Mouse (Mus musculus) embryonic facial prominence, embryonic 11.5 days (tissue): ENCODE results near the gene Grm6. TPM values are rescaled to one million over a fixed set of nuclear protein-coding genes. Genes with fewer than 3 reads are reported as not detected.

Experiments
- ATAC-seq: fragments of 200-750 bp; cut with Nextera tagmentation; replicated peaks from 2 replicates; pipeline ENCODE4 v1.8.0; 2017; ENCODE audit warnings: low read depth; ENCODE audit not compliant: insufficient number of reproducible peaks, low FRiP score, low TSS enrichment
- DNase-seq: peaks from one replicate; pipeline ENCODE4 v3.0.0-alpha.2; 2015; ENCODE audit warnings: low spot score
- H3K27ac ChIP-seq: fragments of 300-500 bp; sonication (generic); replicated peaks from 2 replicates; pipeline ENCODE4 v1.5.1; 2014; ENCODE audit warnings: mild to moderate bottlenecking, low read depth, low read length, control low read depth
- H3K27me3 ChIP-seq: fragments of 300-500 bp; sonication (generic); 2 replicates; pipeline ENCODE4 v1.6.1; 2014; ENCODE audit warnings: mild to moderate bottlenecking, low read length, moderate library complexity, mixed read lengths; ENCODE audit not compliant: control insufficient read depth, insufficient read depth
- H3K36me3 ChIP-seq: fragments of 300-500 bp; sonication (generic); replicated peaks from 2 replicates; pipeline ENCODE4 v1.6.1; 2014; ENCODE audit warnings: low read depth, mild to moderate bottlenecking, low read length, moderate library complexity, mixed read lengths; ENCODE audit not compliant: control insufficient read depth, insufficient read depth
- H3K4me1 ChIP-seq: fragments of 300-500 bp; sonication (generic); 2 replicates; pipeline ENCODE4 v1.6.1; 2014; ENCODE audit warnings: low read length, mixed read lengths; ENCODE audit not compliant: control insufficient read depth, insufficient read depth
- H3K4me2 ChIP-seq: fragments of 300-500 bp; sonication (generic); 2 replicates; pipeline ENCODE4 v1.6.1; 2014; ENCODE audit warnings: low read depth, mild to moderate bottlenecking, control low read depth, low read length, moderate library complexity
- H3K4me3 ChIP-seq: fragments of 300-500 bp; sonication (generic); 2 replicates; pipeline ENCODE4 v1.5.1; 2014; ENCODE audit warnings: low read depth, low read length, control low read depth
- H3K9ac ChIP-seq: fragments of 300-500 bp; sonication (generic); replicated peaks from 2 replicates; pipeline ENCODE4 v1.6.1; 2014; ENCODE audit warnings: mild to moderate bottlenecking, control low read depth, low read length
- H3K9me3 ChIP-seq: fragments of 300-500 bp; sonication (generic); replicated peaks from 2 replicates; pipeline ENCODE4 v1.6.1; 2016; ENCODE audit warnings: mild to moderate bottlenecking, low read length, inconsistent platforms, mixed read lengths; ENCODE audit not compliant: control insufficient read depth
- WGBS: fragments of 180-500 bp; shearing (Covaris S2); extraction: QIAGEN DNeasy Blood & Tissue Kit; methylation state at CpG from one replicate; pipeline ENCODE4 v1.1.7; 2014; 5-methylcytosine and 5-hydroxymethylcytosine counted together
- polyA plus RNA-seq: library from polyadenylated mRNA; unstranded; fragments of >200 nt; fragmentation: Nextera tagmentation; extraction: Ambion mirVana; gene quantifications from 2 replicates; pipeline ENCODE4 v1.2.1, GENCODE M21; 2014

The Grm6 gene
- polyA plus RNA-seq, 1 experiment from 2014 or later: not detected

DNA sequence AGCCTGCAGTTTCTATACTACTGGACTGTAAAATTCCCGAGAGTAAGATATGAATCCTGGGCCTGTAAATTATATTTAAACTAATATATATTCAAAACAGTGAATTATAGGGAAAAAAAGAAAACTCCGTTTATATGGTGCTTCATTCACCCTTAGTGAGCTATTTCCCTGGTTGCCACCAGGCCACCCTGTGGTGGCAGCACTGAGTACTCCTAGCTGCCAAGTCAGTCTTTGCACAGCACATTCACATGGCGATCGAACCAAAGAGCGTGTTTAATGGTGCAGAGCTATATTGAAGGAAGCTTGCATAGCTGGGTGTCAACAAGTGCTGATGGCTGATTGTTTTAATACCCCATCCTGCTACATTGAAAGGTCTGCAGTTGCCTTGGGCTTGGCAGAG lies 3.4 kb upstream of the Grm6 start:
- H3K4me2 ChIP-seq: no peak overlapping the region
- DNase-seq (no peak), ATAC-seq (no peak)
- H3K4me1 ChIP-seq: peaks cover 8% of the 10 kb centered on the region; the same call in 1 of the 2 replicates
- peaks cover 33% of the 10 kb centered on the region for H3K27me3 ChIP-seq
- H3K9ac ChIP-seq: no peak overlapping the region
- H3K4me3 ChIP-seq: no peak overlapping the region
- H3K9me3 ChIP-seq: no peaks in the 10 kb centered on the region
- WGBS: 74% methylated on average over 5 of the region's 5 CpGs
- H3K36me3 ChIP-seq: no peaks in the 10 kb centered on the region
- no peak overlapping the region for H3K27ac ChIP-seq

DNA sequence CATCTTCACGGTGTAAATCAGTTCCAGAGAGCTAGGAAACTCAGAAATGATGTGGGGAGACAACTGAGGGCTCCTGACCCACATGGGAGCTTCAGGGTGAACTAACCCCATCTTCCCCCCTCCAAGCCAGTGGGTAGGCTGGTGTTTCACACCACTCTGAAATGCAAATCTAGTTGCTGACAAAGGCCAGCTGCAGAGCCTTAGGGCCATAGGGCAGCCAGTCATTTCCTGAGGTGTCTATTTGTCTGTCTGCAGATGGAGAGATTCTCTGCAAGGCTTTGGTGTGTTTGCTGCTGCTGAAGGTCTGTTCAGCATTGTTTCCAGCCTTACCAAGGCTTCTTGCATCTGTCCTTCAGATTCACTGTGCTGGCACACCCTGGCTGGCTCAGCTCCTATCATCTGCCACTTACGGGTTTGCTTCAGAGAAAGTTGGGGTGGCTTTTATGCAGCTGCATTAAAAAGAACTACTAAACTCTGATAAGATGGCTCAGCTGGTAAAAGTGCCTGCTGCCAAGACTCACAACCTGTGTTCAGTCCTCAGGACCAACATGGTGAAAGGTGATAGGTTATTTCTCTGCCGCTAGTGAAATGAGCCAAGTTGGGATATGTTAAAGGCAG lies 1.9 kb upstream of the Grm6 start:
- no peak overlapping the region for H3K4me3 ChIP-seq
- no peak for ATAC-seq
- H3K9ac ChIP-seq: no peak overlapping the region
- H3K4me2 ChIP-seq: no peak overlapping the region
- no peak for DNase-seq
- 43% methylated on average over 3 of the region's 3 CpGs for WGBS
- H3K9me3 ChIP-seq: no peaks in the 10 kb centered on the region
- H3K27me3 ChIP-seq: peaks cover 37% of the 10 kb centered on the region
- H3K36me3 ChIP-seq: no peaks in the 10 kb centered on the region
- H3K27ac ChIP-seq: no peak overlapping the region
- peaks cover 8% of the 10 kb centered on the region; the same call in 1 of the 2 replicates for H3K4me1 ChIP-seq

DNA sequence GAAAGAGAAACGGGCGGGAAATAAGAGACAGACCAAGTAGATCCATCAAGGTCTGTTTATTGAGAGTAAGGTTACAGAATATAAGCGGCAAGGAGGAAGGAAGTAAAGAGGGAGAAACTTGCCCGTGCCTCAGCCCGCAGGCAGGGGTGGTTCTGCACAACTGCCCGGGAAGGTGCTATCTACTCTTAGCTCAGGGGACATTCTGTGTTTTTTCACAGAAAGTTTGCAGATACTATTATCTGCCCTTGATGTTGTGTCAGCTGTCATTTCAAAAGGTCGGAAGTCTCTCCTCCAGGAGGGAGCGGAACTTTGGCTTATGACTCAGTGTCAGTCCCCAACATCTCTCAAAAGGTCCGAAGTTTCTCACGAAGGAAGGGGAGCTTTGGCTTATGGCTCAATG lies 1.2 kb upstream of the Grm6 start:
- Histone ChIP-seq H3K9ac (no peak overlapping the region), H3K9me3 (no peaks in the 10 kb centered on the region), H3K36me3 (no peaks in the 10 kb centered on the region), H3K27ac (no peak overlapping the region), H3K4me2 (no peak overlapping the region), H3K4me1 (peaks cover 8% of the 10 kb centered on the region; the same call in 1 of the 2 replicates), H3K27me3 (peaks cover 37% of the 10 kb centered on the region), H3K4me3 (no peak overlapping the region)
- DNase-seq (no peak), ATAC-seq (no peak)
- 5% methylated on average over 10 of the region's 10 CpGs for WGBS

DNA sequence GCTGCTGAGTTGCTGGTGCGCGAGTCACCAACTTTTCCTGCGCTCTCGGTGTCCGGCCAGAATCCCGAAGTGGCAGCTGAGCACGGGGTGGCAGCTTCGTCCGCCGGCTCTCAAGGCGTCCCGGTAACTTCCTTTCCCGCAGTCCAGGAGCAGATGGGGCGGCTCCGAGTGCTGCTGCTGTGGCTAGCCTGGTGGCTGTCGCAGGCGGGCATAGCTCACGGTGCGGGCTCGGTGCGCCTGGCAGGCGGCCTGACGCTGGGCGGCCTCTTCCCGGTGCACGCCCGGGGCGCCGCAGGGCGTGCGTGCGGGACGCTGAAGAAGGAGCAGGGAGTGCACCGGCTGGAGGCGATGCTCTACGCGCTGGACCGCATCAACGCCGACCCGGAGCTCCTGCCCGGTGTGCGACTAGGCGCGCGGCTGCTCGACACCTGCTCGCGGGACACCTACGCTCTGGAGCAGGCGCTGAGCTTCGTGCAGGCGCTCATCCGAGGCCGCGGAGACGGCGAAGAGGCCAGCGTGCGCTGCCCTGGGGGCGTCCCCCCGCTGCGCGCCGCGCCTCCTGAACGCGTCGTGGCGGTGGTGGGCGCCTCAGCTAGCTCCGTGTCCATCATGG lies 610 bp downstream of the Grm6 start:
- peak overlapping the region; percentile 90 for H3K4me2 ChIP-seq
- peaks cover 8% of the 10 kb centered on the region; the same call in 1 of the 2 replicates for H3K4me1 ChIP-seq
- H3K4me3 ChIP-seq: peak overlapping the region; percentile 43
- peak; percentile 23 for DNase-seq
- under 1% methylated on average over 72 of the region's 72 CpGs for WGBS
- H3K9me3 ChIP-seq: no peaks in the 10 kb centered on the region
- no peaks in the 10 kb centered on the region for H3K36me3 ChIP-seq
- ATAC-seq: no peak
- peak overlapping the region; percentile 44 for H3K9ac ChIP-seq
- no peak overlapping the region for H3K27ac ChIP-seq
- peaks cover 37% of the 10 kb centered on the region for H3K27me3 ChIP-seq

DNA sequence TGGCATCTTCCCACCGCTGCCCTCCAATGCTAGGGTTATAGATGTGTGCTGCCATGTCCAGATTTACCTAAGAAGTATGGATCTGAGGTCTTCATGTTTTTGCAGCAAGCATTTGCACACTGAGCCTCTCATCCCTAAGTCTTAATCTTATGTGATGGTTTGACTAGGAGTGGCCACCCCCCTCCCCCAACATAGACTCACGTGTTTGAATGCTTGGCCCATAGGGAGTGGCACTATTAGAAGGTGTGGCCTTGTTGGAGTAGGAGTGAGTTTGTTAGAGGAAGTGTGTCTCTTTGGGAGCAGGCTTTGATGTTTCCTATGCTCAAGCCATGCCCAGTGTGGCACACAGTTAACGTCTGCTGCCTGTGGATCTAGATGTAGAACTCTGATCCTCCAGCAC lies 28.2 kb downstream of the Grm6 start:
- no peak overlapping the region for H3K4me2 ChIP-seq
- WGBS: 90% methylated on average over 3 of the region's 3 CpGs
- DNase-seq (no peak), ATAC-seq (no peak)
- H3K9me3 ChIP-seq: peaks cover 3% of the 10 kb centered on the region; the same call in 1 of the 2 replicates
- no peak overlapping the region for H3K27ac ChIP-seq
- no peak overlapping the region for H3K4me3 ChIP-seq
- no peaks in the 10 kb centered on the region for H3K4me1 ChIP-seq
- H3K9ac ChIP-seq: no peak overlapping the region
- peaks cover 21% of the 10 kb centered on the region for H3K36me3 ChIP-seq
- H3K27me3 ChIP-seq: no peaks in the 10 kb centered on the region

DNA sequence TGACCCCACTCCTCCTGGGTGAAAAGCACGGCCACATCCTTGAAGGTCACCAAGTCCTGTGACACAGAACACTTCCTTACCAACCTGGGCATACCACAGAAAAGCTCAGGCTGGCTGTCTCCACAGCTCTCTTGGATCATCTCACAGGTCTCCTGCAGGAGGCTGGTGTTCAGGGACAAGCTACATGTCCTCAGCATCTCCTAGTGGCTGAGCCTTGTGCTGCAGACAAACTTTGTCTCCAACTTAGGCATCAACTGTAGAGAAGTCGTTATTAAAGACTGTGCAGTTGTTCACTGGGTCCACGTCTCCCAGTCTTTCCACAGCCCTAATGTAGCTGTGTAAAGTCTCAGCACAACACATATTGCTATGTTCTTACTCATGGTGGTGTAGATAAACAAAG lies 33.3 kb downstream of the Grm6 start:
- no peak overlapping the region for H3K4me3 ChIP-seq
- no peaks in the 10 kb centered on the region for H3K4me1 ChIP-seq
- no peak overlapping the region for H3K4me2 ChIP-seq
- no peaks in the 10 kb centered on the region for H3K27me3 ChIP-seq
- no peak overlapping the region for H3K27ac ChIP-seq
- peaks cover 9% of the 10 kb centered on the region for H3K36me3 ChIP-seq
- DNase-seq (no peak), ATAC-seq (no peak)
- 82% methylated on average over 3 of the region's 3 CpGs for WGBS
- no peak overlapping the region for H3K9ac ChIP-seq
- H3K9me3 ChIP-seq: no peaks in the 10 kb centered on the region

DNA sequence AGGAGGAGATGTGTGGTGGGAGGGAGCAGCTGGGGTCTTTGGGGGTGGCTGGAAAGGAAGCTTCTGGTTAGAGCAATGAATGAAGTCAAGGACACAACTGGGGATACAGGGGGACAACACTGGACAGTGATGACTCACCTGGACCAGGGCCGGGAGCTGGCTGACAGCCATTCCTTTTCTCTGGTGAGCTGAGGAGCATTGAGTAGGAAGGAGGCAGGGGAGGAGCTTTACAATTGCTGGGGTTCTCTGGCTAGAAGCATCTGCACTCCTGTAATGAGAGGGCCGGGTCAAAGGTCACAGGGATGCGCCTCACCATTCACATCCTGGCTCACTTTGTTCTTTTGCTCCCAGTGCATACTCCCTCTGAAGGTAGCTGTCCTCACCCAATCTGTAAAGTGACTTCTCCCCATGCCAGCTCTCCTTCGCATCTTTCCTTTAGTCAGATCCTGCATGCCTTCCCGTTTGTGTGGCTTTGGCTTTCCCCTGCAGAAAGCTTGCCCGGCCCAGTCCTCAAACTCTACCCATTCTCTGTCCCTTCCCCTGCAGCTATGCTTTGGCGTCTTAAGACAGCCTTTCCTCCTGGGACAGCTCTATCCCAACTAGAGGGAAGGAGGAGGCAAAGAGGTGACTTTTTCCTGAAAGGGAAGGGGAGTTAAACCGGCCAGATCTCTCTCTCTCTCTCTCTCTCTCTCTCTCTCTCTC lies 35.9 kb downstream of the Grm6 start:
- H3K9me3 ChIP-seq: no peaks in the 10 kb centered on the region
- H3K4me1 ChIP-seq: no peaks in the 10 kb centered on the region
- peak overlapping the region; percentile 77 for H3K9ac ChIP-seq
- ATAC-seq (no peak), DNase-seq (no peak)
- no peaks in the 10 kb centered on the region for H3K27me3 ChIP-seq
- H3K27ac ChIP-seq: no peak overlapping the region
- H3K4me2 ChIP-seq: peak overlapping the region; percentile 46
- peak overlapping the region; percentile 45 for H3K4me3 ChIP-seq
- no peaks in the 10 kb centered on the region; the same call in none of the 2 replicates for H3K36me3 ChIP-seq
- WGBS: 56% methylated on average over 8 of the region's 8 CpGs

DNA sequence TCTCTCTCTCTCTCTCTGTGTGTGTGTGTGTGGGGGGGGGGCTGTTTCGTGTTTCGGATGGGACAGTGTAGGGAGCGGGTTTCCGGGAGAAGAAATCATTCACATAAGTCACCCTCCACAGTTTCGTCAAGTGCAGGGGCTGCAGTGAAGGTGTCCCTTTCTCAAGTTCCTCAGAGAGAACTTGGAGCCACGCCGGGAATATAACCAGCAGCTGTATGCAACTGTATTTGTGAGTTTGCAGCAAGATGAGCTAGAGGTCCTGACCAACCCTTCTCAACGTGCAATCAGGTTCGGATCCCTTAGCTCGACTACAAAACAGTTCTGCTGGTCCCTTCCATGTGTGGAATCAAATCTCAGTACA lies 36.4 kb downstream of the Grm6 start:
- peak; percentile 16; the same call in 1 of the 2 replicates for ATAC-seq

More for the DNA sequence above, 36.4 kb downstream of the Grm6 start:
- Histone ChIP-seq H3K4me1 (no peaks in the 10 kb centered on the region), H3K9me3 (no peaks in the 10 kb centered on the region), H3K4me2 (peak overlapping the region; percentile 46), H3K36me3 (no peaks in the 10 kb centered on the region; the same call in none of the 2 replicates), H3K27me3 (no peaks in the 10 kb centered on the region), H3K27ac (no peak overlapping the region), H3K9ac (peak overlapping the region; percentile 77), H3K4me3 (peak overlapping the region; percentile 45)
- DNase-seq: peak; percentile 34
- WGBS: 25% methylated on average over 10 of the region's 10 CpGs
